Mouse (Mus musculus) midbrain, postnatal 0 days (tissue): Measurements from ENCODE around the gene Cnot3. TPM values are rescaled to one million over a fixed set of nuclear protein-coding genes. Genes with fewer than 3 reads are reported as not detected.
A peak's percentile ranks its signal among the peaks of the same experiment; 100 is the strongest.

Experiments
- ATAC-seq: fragments of 200-750 bp; cut with Nextera tagmentation; 2 replicates; pipeline ENCODE4 v1.8.0; 2017; ENCODE audit warnings: moderate number of reproducible peaks, mild to moderate bottlenecking, moderate TSS enrichment, moderate library complexity; ENCODE audit not compliant: low FRiP score
- DNase-seq: peaks from one replicate; pipeline ENCODE4 v3.0.0-alpha.2; 2015; ENCODE audit warnings: low spot score
- H3K27ac ChIP-seq: fragments of 300-500 bp; sonication (generic); 2 replicates; pipeline ENCODE4 v1.5.1; 2014; ENCODE audit warnings: low read depth, mild to moderate bottlenecking, low read length, mixed read lengths
- H3K27me3 ChIP-seq: fragments of 300-500 bp; sonication (generic); 2 replicates; pipeline ENCODE4 v1.6.1; 2014; ENCODE audit warnings: low read length, control low read depth, mixed read lengths; ENCODE audit not compliant: insufficient read depth
- H3K36me3 ChIP-seq: fragments of 300-500 bp; sonication (generic); 2 replicates; pipeline ENCODE4 v1.6.1; 2014; ENCODE audit warnings: low read length, control low read depth, mixed read lengths; ENCODE audit not compliant: insufficient read depth
- H3K4me1 ChIP-seq: fragments of 300-500 bp; sonication (generic); 2 replicates; pipeline ENCODE4 v1.6.1; 2014; ENCODE audit warnings: mild to moderate bottlenecking, control low read depth, antibody characterized with exemption, low read length, mixed read lengths; ENCODE audit not compliant: insufficient read depth
- H3K4me2 ChIP-seq: fragments of 300-500 bp; sonication (generic); 2 replicates; pipeline ENCODE4 v1.6.1; 2014; ENCODE audit warnings: low read depth, mild to moderate bottlenecking, low read length, mixed read lengths; ENCODE audit not compliant: poor library complexity, severe bottlenecking
- H3K4me3 ChIP-seq: fragments of 300-500 bp; sonication (generic); 2 replicates; pipeline ENCODE4 v1.5.1; 2014; ENCODE audit warnings: low read depth, mild to moderate bottlenecking, low read length, moderate library complexity
- H3K9ac ChIP-seq: fragments of 300-500 bp; sonication (generic); replicated peaks from 2 replicates; pipeline ENCODE4 v1.6.1; 2014; ENCODE audit warnings: mild to moderate bottlenecking, low read length, moderate library complexity, mixed read lengths; ENCODE audit not compliant: poor library complexity, severe bottlenecking
- H3K9me3 ChIP-seq: fragments of 300-500 bp; sonication (generic); 2 replicates; pipeline ENCODE4 v1.6.1; 2016; ENCODE audit warnings: low read length, control low read depth
- CTCF ChIP-seq: IDR thresholded peaks from 2 replicates; pipeline ENCODE4 v1.5.1; 2016; ENCODE audit warnings: antibody characterized with exemption, mild to moderate bottlenecking
- WGBS: fragments of 180-500 bp; shearing (Covaris S2); extraction: QIAGEN DNeasy Blood & Tissue Kit; methylation state at CpG from one replicate; pipeline ENCODE4 v1.1.7; 2014; 5-methylcytosine and 5-hydroxymethylcytosine counted together
- polyA plus RNA-seq: library from polyadenylated mRNA; unstranded; fragments of >200 nt; fragmentation: Nextera tagmentation; extraction: Ambion mirVana; gene quantifications from 2 replicates; pipeline ENCODE4 v1.2.1, GENCODE M21; 2015
- total RNA-seq: library from RNA; depleted of rRNA; stranded (reverse); fragments of >200 nt; gene quantifications from 2 replicates; pipeline ENCODE4 v1.2.3, GENCODE M21; 2014

Gene Cnot3
- total and polyA plus RNA-seq, 2 experiments from 2014 or later, result 23.3 to 32.6 TPM

DNA sequence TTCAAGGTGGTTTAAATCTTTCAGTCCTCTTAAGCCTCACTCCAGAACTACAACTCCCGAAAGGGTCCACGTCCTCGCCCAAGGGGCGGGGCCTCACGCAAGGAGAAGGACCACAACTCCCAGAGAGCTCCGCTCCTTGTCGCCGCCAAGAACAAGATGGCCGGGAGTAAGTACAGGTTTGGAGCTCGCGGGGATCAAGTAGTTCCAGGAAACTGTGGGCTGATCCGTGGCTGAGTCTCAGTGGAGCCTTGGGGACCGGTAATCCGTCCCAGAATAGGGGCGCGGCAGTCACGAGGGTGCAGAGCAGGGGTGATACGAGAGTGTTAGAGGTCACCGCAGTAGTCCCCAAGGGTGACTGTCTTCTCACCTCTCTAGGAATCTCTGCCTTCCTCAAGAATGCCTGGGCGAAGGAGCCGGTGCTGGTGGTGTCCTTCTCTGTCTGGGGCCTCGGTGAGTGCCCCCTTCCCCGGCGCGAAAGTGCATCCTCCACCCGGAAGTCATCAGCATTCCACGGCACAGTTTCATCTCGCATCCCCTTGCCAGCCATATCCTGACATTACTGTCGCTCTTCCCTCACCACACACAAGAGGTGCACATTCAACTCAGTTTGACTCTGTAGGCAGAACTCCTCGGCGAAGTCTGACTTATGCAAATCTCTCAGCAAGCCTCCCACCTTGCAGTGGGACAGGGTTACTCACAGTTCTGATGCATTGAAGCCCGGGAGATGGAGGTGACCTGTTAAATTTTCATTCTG, 27.6 kb upstream of the Cnot3 start, which contains the start of gene Ndufa3:
Ndufa3 (plus strand) TSS at position 132 of the 754 bp plus-strand sequence.
- Histone ChIP-seq H3K9ac (peak within 1 kb of the TSS; percentile 66), H3K27ac (peak within 1 kb of the TSS; percentile 75), H3K4me3 (peak within 1 kb of the TSS; percentile 66), H3K27me3 (no peaks in the 10 kb centered on the region), H3K36me3 (peaks cover 18% of the 10 kb centered on the region), H3K4me2 (peak within 1 kb of the TSS; percentile 71), H3K4me1 (peaks cover 5% of the 10 kb centered on the region; the same call in 1 of the 2 replicates), H3K9me3 (no peaks in the 10 kb centered on the region)
- no peak for TF ChIP-seq CTCF
- ATAC-seq (peak; percentile 96), DNase-seq (peak; percentile 95)
- 1% methylated on average over 31 of the region's 32 CpGs for WGBS

DNA sequence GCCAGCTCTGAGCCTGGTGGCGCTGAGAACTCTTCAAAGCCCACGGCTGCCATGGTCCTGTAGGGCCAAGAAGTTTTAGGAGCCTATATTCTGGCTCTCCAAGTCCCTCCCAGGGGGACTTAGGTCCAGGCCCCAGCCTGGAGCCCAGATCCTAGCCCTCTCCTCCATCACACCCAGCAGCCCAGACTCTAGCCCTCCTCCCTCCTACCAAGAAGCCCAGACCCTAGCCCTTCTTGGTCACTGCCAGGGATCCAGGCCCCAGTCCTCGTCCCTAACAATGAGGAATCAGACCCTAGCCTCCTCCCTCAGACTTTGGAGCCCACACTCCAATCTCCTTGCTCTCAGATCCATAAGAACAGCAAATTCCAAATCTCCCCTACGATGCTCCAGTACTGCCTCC, 16.0 kb upstream of the Cnot3 start:
- DNase-seq (no peak), ATAC-seq (peak; percentile 17; the same call in 1 of the 2 replicates)
- Histone ChIP-seq H3K9me3 (no peaks in the 10 kb centered on the region), H3K9ac (peak overlapping the region; percentile 79), H3K4me1 (peaks cover 8% of the 10 kb centered on the region; the same call in 1 of the 2 replicates), H3K36me3 (peaks cover 20% of the 10 kb centered on the region), H3K27ac (peak overlapping the region; percentile 92), H3K4me3 (peak overlapping the region; percentile 66), H3K27me3 (no peaks in the 10 kb centered on the region), H3K4me2 (peak overlapping the region; percentile 99)
- no peak for TF ChIP-seq CTCF
- 45% methylated on average over 4 of the region's 4 CpGs for WGBS

DNA sequence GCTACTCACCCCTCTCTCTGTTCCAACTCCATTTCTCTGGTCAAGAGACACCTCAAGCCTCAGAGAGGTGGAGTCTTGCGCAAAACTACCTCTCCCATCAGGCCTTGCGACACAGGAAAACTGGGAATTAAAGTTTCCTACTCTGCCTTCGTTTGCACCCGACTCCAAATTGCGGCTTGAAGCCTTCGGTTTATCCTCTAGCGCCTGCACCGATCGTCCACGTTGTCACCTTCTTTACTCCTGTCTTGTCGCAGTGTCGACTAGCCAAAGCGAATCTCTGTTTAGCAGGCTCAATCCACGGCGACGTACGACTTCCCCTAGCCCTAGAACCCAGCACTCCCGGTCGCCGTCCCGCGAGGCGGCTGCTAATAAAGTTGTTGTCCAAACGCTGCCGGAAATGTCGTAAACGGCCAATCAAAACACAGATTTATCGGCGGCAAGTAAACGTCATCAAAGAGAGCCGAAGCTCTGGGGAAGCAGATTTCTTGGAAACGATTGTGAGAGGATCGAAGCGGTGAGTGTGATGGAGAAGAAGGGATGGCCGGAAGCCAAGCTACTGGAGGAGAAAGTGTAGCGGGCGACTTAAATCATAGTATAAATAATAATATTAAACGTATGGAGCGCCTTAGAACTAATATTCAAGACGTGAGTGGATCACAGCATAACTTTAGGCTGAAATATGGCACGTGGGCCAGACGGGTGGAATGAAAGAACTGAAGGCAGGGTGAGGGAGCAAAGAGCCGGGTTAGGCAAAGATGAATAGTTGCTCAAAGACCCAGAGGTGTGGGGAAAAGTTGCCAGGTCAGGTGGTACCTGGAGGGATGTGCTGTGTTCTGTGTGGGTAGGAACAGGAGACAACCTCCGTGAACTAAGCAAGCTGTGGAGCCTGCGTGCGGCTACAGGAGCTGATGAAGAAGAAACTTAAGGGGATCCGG, 15.3 kb upstream of the Cnot3 start, which contains the start of the genes Tfpt and Prpf31:
Tfpt (minus strand) TSS at position 387 of the 935 bp plus-strand sequence.
Prpf31 (plus strand) TSS at position 443 of the 935 bp plus-strand sequence.
- H3K4me2 ChIP-seq, result peak within 1 kb of the TSS; percentile 99
- peaks cover 18% of the 10 kb centered on the region for H3K36me3 ChIP-seq
- H3K4me1 ChIP-seq, result peaks cover 8% of the 10 kb centered on the region; the same call in 1 of the 2 replicates
- peak within 1 kb of the TSS; percentile 66 for H3K4me3 ChIP-seq
- H3K27ac ChIP-seq, result peak within 1 kb of the TSS; percentile 92
- DNase-seq (peak; percentile 97), ATAC-seq (peak; percentile 87)
- under 1% methylated on average over 47 of the region's 47 CpGs for WGBS
- no peaks in the 10 kb centered on the region for H3K27me3 ChIP-seq
- peak; percentile 1; the same call in 1 of the 2 replicates for TF ChIP-seq CTCF
- no peaks in the 10 kb centered on the region for H3K9me3 ChIP-seq
- peak within 1 kb of the TSS; percentile 79 for H3K9ac ChIP-seq

DNA sequence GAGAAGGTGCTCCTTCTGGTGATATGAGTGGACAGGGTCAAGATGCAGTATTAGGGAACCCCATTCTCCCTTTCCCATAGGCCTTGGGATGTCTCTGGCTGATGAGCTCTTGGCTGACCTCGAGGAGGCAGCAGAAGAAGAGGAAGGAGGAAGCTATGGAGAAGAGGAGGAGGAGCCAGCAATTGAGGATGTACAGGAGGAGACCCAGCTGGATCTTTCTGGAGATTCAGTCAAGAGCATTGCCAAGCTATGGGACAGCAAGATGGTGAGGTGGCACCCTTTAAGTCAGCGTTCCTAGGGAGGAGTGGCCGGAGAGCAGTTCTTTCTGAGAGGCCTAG, 14.6 kb upstream of the Cnot3 start:
- TF ChIP-seq CTCF, result no peak
- Histone ChIP-seq H3K9me3 (no peaks in the 10 kb centered on the region), H3K27me3 (no peaks in the 10 kb centered on the region), H3K4me2 (peak overlapping the region; percentile 99), H3K36me3 (peaks cover 14% of the 10 kb centered on the region), H3K4me3 (peak overlapping the region; percentile 66), H3K9ac (peak overlapping the region; percentile 48), H3K4me1 (peaks cover 8% of the 10 kb centered on the region; the same call in 1 of the 2 replicates), H3K27ac (no peak overlapping the region)
- ATAC-seq, result peak; percentile 6; the same call in 1 of the 2 replicates
- 57% methylated on average over 3 of the region's 3 CpGs for WGBS
- DNase-seq, result no peak

DNA sequence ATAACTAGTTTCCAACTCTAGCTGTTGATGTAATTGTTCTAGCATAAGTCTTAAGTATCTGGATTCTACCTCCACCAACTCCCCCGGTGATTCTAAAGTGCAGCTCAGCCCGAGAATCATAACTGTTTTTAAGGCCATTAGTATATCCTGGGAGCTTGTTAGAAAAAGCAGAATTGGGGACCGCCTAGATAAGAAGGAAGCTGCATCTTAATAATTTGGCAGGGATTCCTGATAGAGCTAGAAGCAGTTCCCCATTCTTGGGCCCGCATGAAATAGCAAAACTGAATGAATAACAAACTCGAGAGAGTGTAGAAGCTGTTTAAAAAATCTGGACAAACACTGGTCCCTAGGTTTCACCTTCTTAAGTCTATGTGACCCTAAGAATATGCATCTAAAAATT, 1.7 kb upstream of the Cnot3 start:
- Histone ChIP-seq H3K4me2 (no peak overlapping the region), H3K4me1 (peaks cover 13% of the 10 kb centered on the region), H3K27ac (no peak overlapping the region), H3K9ac (no peak overlapping the region), H3K27me3 (no peaks in the 10 kb centered on the region), H3K9me3 (no peaks in the 10 kb centered on the region), H3K4me3 (no peak overlapping the region), H3K36me3 (peaks cover 23% of the 10 kb centered on the region)
- no peak for DNase-seq
- 76% methylated on average over 5 of the region's 5 CpGs for WGBS
- no peak for TF ChIP-seq CTCF
- no peak for ATAC-seq
